Comparison of ENCODE assay signal across 8 mouse cellular contexts in the genomic region with DNA sequence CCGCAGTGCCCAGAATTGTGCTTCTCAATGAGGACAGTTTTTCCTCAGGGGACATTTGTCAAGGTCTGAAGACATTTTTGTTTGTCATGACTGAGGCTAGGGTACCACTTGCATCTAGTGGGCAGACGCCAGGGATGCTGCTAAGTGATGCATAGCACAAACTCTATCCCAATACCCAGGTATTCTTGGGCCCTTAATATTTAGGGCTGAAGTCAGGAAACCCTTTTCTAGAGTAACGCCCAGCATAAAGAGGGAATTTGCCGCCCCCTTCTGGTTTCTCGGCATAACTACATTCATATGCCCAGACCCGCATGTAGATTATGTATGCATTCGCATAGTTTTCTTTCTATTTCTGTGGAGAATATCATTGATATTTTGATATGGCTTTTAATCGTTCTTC. TPM values are rescaled to one million over a fixed set of nuclear protein-coding genes. Genes with fewer than 3 reads are reported as not detected.
DNase-seq lines count a peak whose midpoint lies in the region; ATAC-seq lines count a peak whose summit lies in the region.

No protein-coding gene starts in this region.

- no peak overlapping the region for H3K4me2 ChIP-seq in hindbrain, embryonic 16.5 days (ENCODE audit: low read length)

- DNase-seq in urinary bladder, adult 18-20 months (ENCODE audit: low spot score in 2 of 2): peak; percentile 6 to 15
- no peak for DNase-seq in urinary bladder, postnatal 10 days (ENCODE audit: low spot score)
- peak; percentile 35 for DNase-seq in adrenal gland, postnatal 25 days
- DNase-seq in embryo, embryonic 9.5 days (ENCODE audit: extremely low spot score): peak; percentile 55
- DNase-seq in left cerebral cortex, postnatal 14 days (ENCODE audit: low spot score in 2 of 2): peak; percentile 36 to 43
- DNase-seq in naive thymus-derived CD4-positive, alpha-beta T cell, adult 2 months (ENCODE audit: low read depth): peak; percentile 86
- DNase-seq in thymus, postnatal 0 days (ENCODE audit: low spot score): peak; percentile 72

- H3K4me1 ChIP-seq in hindbrain, embryonic 16.5 days (ENCODE audit: control insufficient read depth, insufficient read depth, low read depth, low read length): no peaks in the 10 kb centered on the region

- no peak overlapping the region for H3K9ac ChIP-seq in hindbrain, embryonic 16.5 days (ENCODE audit: low read depth, low read length)

- no peaks in the 10 kb centered on the region for H3K36me3 ChIP-seq in hindbrain, embryonic 16.5 days (ENCODE audit: control insufficient read depth, insufficient read depth, low read length)

- H3K27me3 ChIP-seq in hindbrain, embryonic 16.5 days (replicated peaks; ENCODE audit: control insufficient read depth, insufficient read depth, low read length): no peaks in the 10 kb centered on the region

- no peak overlapping the region for H3K27ac ChIP-seq in hindbrain, embryonic 16.5 days (ENCODE audit: low read depth, low read length)

- H3K9me3 ChIP-seq in hindbrain, embryonic 16.5 days (ENCODE audit: control insufficient read depth, low read length): no peaks in the 10 kb centered on the region

- peak; percentile 50; the same call in 1 of the 2 replicates for ATAC-seq in hindbrain, embryonic 16.5 days

- WGBS in hindbrain, embryonic 16.5 days: 24% methylated on average over 8 of the region's 8 CpGs

- H3K4me3 ChIP-seq in hindbrain, embryonic 16.5 days (ENCODE audit: low read length): no peak overlapping the region

- intact Hi-C loops in left cerebral cortex, postnatal 14 days (cut with DNase I): loop anchor here (1.0 to 10.0 kb wide), 2 partner anchors 63 to 202 kb away; a partner anchor contains a TSS

RNA-seq across cellular contexts. Expression of a gene that starts 7.8 kb away (rescaled TPM):
- total RNA-seq in adrenal gland, postnatal 25 days (2021): 0.70 TPM in 1 of 2 replicates, not detected in the other
- not detected in 2 replicates for polyA plus RNA-seq in hindbrain, embryonic 16.5 days (2015; fragmentation: Nextera tagmentation; extraction: Ambion mirVana)
- not detected for total RNA-seq in left cerebral cortex, postnatal 14 days (2021)
- polyA plus RNA-seq in thymus, postnatal 0 days (2015; fragmentation: Nextera tagmentation; extraction: Ambion mirVana): 3.2 and 4.2 TPM in 2 replicates

RNA-seq across cellular contexts. Expression of a gene that starts 31.7 kb away (rescaled TPM):
- not detected in 2 replicates for total RNA-seq in adrenal gland, postnatal 25 days (2021)
- not detected in 2 replicates for polyA plus RNA-seq in hindbrain, embryonic 16.5 days (2015; fragmentation: Nextera tagmentation; extraction: Ambion mirVana)
- not detected for total RNA-seq in left cerebral cortex, postnatal 14 days (2021)
- polyA plus RNA-seq in thymus, postnatal 0 days (2015; fragmentation: Nextera tagmentation; extraction: Ambion mirVana): 2.2 and 2.8 TPM in 2 replicates

RNA-seq across cellular contexts. Expression of a gene that starts 40.4 kb away (rescaled TPM):
- 0.48 and 0.67 TPM in 2 replicates for total RNA-seq in adrenal gland, postnatal 25 days (2021)
- polyA plus RNA-seq in hindbrain, embryonic 16.5 days (2015; fragmentation: Nextera tagmentation; extraction: Ambion mirVana): 0.18 TPM in 1 of 2 replicates, not detected in the other
- not detected for total RNA-seq in left cerebral cortex, postnatal 14 days (2021)
- 22.4 and 22.7 TPM in 2 replicates for polyA plus RNA-seq in thymus, postnatal 0 days (2015; fragmentation: Nextera tagmentation; extraction: Ambion mirVana)
